Mouse (Mus musculus): ENCODE results near the gene Gm17720. TPM values are rescaled to one million over a fixed set of nuclear protein-coding genes. Genes with fewer than 3 reads are reported as not detected.
A peak's percentile ranks its signal among the peaks of the same experiment; 100 is the strongest.
"Not testable (repeated sequence)": the region's sequence is repeated elsewhere in the genome, so short reads cannot be mapped to it uniquely, and the experiment has no call there.

The Gm17720 gene
- total RNA-seq, 2 experiments from 2014 or later, result not detected

GRCm38 (mm10) chr8:110040509-110040908, 62.0 kb downstream of the Gm17720 start:
- no peak for DNase-seq (ENCODE audit: low spot score in 2 of 2)

- DNase-seq (ENCODE audit: low spot score in 2 of 2), result no peak
These were observed 62.9 kb downstream of the Gm17720 start, which contains the start of gene Chst4 for GRCm38 (mm10) chr8:110039659-110040058. Gene Chst4, minus strand, starts transcription at chr8:110039740.

GRCm38 (mm10) chr8:110039216-110039615, 63.3 kb downstream of the Gm17720 start:
- no peak for DNase-seq (ENCODE audit: low spot score in 2 of 2)

- DNase-seq (ENCODE audit: low spot score in 2 of 2), result peak in 1 of 2 experiments; percentile 13
These were observed 66.4 kb downstream of the Gm17720 start for GRCm38 (mm10) chr8:110036156-110036555.

- DNase-seq (ENCODE audit: low spot score in 2 of 2), result no peak
These were observed 68.2 kb downstream of the Gm17720 start for GRCm38 (mm10) chr8:110034331-110034730.

- not testable (repeated sequence) for DNase-seq (ENCODE audit: low spot score in 2 of 2)
These were observed 68.8 kb downstream of the Gm17720 start for GRCm38 (mm10) chr8:110033771-110034170.

Other genes starting within 250 kb of the Gm17720 start
- gene Phlpp2, start 234.2 kb downstream of the Gm17720 start, total RNA-seq (2021), result 10 to 100 TPM; 22.9 to 24.3 TPM
- under 1 TPM in 1 of 2 experiments, not detected in 1; 0.35 TPM for gene Marveld3, start 140.6 kb downstream of the Gm17720 start, total RNA-seq (2021)
- not detected for gene Tat, start 112.3 kb downstream of the Gm17720 start, total RNA-seq (2021)
- not detected for gene Chst4, start 63.0 kb downstream of the Gm17720 start, total RNA-seq (2021)
- 10 to 100 TPM; 22.4 to 24.6 TPM for gene Zfp612, start 23.0 kb downstream of the Gm17720 start, total RNA-seq (2021)
- not detected for gene Gm21964, start 1.5 kb downstream of the Gm17720 start, total RNA-seq (2021)
- 100 to 1,000 TPM in 1 of 2 experiments, 10 to 100 TPM in 1; 95.2 to 112 TPM for gene Calb2, start 65.5 kb upstream of the Gm17720 start, total RNA-seq (2021)
- 1 to 10 TPM; 6.1 TPM for gene Cmtr2, start 112.9 kb upstream of the Gm17720 start, total RNA-seq (2021)
- 1 to 10 TPM in 1 of 2 experiments, under 1 TPM in 1; 0.60 to 1.3 TPM for gene Hydin, start 164.2 kb upstream of the Gm17720 start, total RNA-seq (2021)

Measured in layer of hippocampus, postnatal 14 days (tissue).